Mouse (Mus musculus) midbrain, embryonic 14.5 days (tissue): Measurements from ENCODE around the gene Rnf144b. TPM values are rescaled to one million over a fixed set of nuclear protein-coding genes. Genes with fewer than 3 reads are reported as not detected.
A peak's percentile ranks its signal among the peaks of the same experiment; 100 is the strongest.

Experiments used
- ATAC-seq: fragments of 200-750 bp; cut with Nextera tagmentation; 2 replicates; pipeline ENCODE4 v1.8.0; 2017; ENCODE audit warnings: moderate number of reproducible peaks, moderate library complexity; ENCODE audit not compliant: low FRiP score, low TSS enrichment
- DNase-seq: peaks from one replicate; pipeline ENCODE4 v3.0.0-alpha.2; 2015
- H3K27ac ChIP-seq: fragments of 300-500 bp; sonication (generic); replicated peaks from 2 replicates; pipeline ENCODE4 v1.5.1; 2014; ENCODE audit warnings: mild to moderate bottlenecking, low read depth, low read length, moderate library complexity
- H3K27me3 ChIP-seq: fragments of 300-500 bp; sonication (generic); 2 replicates; pipeline ENCODE4 v1.6.1; 2014; ENCODE audit warnings: low read length, control low read depth, mixed read lengths; ENCODE audit not compliant: control insufficient read depth, insufficient read depth
- H3K36me3 ChIP-seq: fragments of 300-500 bp; sonication (generic); 2 replicates; pipeline ENCODE4 v1.6.1; 2014; ENCODE audit warnings: low read length, control low read depth; ENCODE audit not compliant: control insufficient read depth, insufficient read depth
- H3K4me1 ChIP-seq: fragments of 300-500 bp; sonication (generic); 2 replicates; pipeline ENCODE4 v1.6.1; 2014; ENCODE audit warnings: mild to moderate bottlenecking, antibody characterized with exemption, low read length, control low read depth; ENCODE audit not compliant: control insufficient read depth, insufficient read depth
- H3K4me2 ChIP-seq: fragments of 300-500 bp; sonication (generic); 2 replicates; pipeline ENCODE4 v1.6.1; 2014; ENCODE audit warnings: mild to moderate bottlenecking, low read length, moderate library complexity
- H3K4me3 ChIP-seq: fragments of 300-500 bp; sonication (generic); replicated peaks from 2 replicates; pipeline ENCODE4 v1.5.1; 2014; ENCODE audit warnings: low read depth, low read length
- H3K9ac ChIP-seq: fragments of 300-500 bp; sonication (generic); replicated peaks from 2 replicates; pipeline ENCODE4 v1.6.1; 2014; ENCODE audit warnings: mild to moderate bottlenecking, low read length, moderate library complexity
- H3K9me3 ChIP-seq: fragments of 300-500 bp; sonication (generic); 2 replicates; pipeline ENCODE4 v1.6.1; 2016; ENCODE audit warnings: low read length, control low read depth, mixed read lengths; ENCODE audit not compliant: control insufficient read depth
- WGBS: fragments of 180-500 bp; shearing (Covaris S2); extraction: QIAGEN DNeasy Blood & Tissue Kit; methylation state at CpG from one replicate; pipeline ENCODE4 v1.1.7; 2014; 5-methylcytosine and 5-hydroxymethylcytosine counted together
- polyA plus RNA-seq: library from polyadenylated mRNA; unstranded; fragments of >200 nt; fragmentation: Nextera tagmentation; extraction: Ambion mirVana; gene quantifications from 2 replicates; pipeline ENCODE4 v1.2.1, GENCODE M21; 2014

Gene Rnf144b
- polyA plus RNA-seq, 1 experiment from 2014 or later: 1.1 TPM

- Histone ChIP-seq H3K4me1 (no peaks in the 10 kb centered on the region), H3K4me3 (no peak overlapping the region), H3K4me2 (no peak overlapping the region), H3K27ac (no peak overlapping the region), H3K36me3 (no peaks in the 10 kb centered on the region), H3K27me3 (no peaks in the 10 kb centered on the region), H3K9ac (no peak overlapping the region), H3K9me3 (no peaks in the 10 kb centered on the region)
- no peak for ATAC-seq
- WGBS: 91% methylated on average over 8 of the region's 8 CpGs
- no peak for DNase-seq
Measured at GRCm38 (mm10) chr13:47237376-47237775, 114.9 kb downstream of the Rnf144b start.

DNA sequence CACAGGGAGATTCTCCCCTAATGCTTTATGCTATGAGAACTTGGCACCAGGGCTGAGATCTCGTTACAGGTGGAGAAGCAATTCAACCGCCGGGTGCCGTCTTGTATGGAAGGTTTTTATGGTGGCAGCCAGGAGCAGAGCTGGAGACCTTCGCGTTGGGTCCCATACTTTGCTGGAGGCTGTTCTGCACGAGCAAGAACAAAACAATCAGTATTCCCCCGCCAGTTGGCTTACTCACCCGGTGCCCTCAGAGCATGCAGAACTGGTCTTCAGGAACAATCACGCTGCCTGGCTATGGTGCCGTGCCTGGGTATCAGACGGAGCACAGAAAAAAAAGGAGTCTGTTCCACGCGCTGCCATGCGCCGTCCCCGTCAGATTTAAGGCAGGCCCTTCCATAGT is 115.7 kb downstream of the Rnf144b start:
- DNase-seq: no peak
- Histone ChIP-seq H3K4me2 (no peak overlapping the region), H3K36me3 (no peaks in the 10 kb centered on the region), H3K4me3 (no peak overlapping the region), H3K9ac (no peak overlapping the region), H3K4me1 (no peaks in the 10 kb centered on the region), H3K27ac (no peak overlapping the region), H3K9me3 (no peaks in the 10 kb centered on the region), H3K27me3 (no peaks in the 10 kb centered on the region)
- whole genome bisulfite sequencing: 85% methylated on average over 17 of the region's 17 CpGs
- no peak for ATAC-seq

- Histone ChIP-seq H3K4me1 (peaks cover 31% of the 10 kb centered on the region), H3K9ac (no peak overlapping the region), H3K9me3 (no peaks in the 10 kb centered on the region), H3K4me2 (no peak overlapping the region), H3K27me3 (no peaks in the 10 kb centered on the region), H3K36me3 (no peaks in the 10 kb centered on the region), H3K27ac (no peak overlapping the region), H3K4me3 (no peak overlapping the region)
- 92% methylated on average over 6 of the region's 6 CpGs for WGBS
- ATAC-seq: no peak
- no peak for DNase-seq
Measured at GRCm38 (mm10) chr13:47243569-47243968, 121.1 kb downstream of the Rnf144b start.

DNA sequence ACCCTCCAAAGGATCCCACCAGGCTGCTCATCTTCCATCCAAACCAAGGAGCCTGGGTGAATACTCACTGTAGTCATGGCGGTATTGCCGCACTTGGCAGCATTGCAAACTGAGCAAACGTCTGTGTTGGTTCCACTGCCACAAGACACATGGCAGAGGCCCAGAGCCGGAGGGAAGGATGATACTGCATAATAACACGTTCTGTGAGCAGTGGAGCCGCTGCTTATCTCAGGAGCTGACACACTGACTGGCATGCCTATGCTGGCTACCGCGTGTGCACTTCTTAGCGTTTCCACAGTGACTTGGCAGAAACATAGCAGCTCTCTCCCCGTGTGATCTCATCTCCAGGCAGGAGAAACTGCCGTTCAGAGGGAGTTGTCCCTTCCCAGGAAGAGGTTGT is 122.3 kb downstream of the Rnf144b start:
- Histone ChIP-seq H3K9ac (no peak overlapping the region), H3K27me3 (no peaks in the 10 kb centered on the region), H3K4me1 (peaks cover 40% of the 10 kb centered on the region), H3K27ac (peak overlapping the region; percentile 4; the same call in 1 of the 2 replicates), H3K4me3 (no peak overlapping the region), H3K36me3 (no peaks in the 10 kb centered on the region), H3K4me2 (no peak overlapping the region), H3K9me3 (no peaks in the 10 kb centered on the region)
- ATAC-seq (peak; percentile 43; the same call in 1 of the 2 replicates), DNase-seq (peak; percentile 76)
- 53% methylated on average over 11 of the region's 11 CpGs for WGBS

- no peaks in the 10 kb centered on the region for H3K36me3 ChIP-seq
- H3K4me3 ChIP-seq: no peak overlapping the region
- H3K9ac ChIP-seq: no peak overlapping the region
- peak overlapping the region; percentile 60; the same call in 1 of the 2 replicates for H3K27ac ChIP-seq
- H3K4me2 ChIP-seq: no peak overlapping the region
- peak; percentile 80 for DNase-seq
- no peaks in the 10 kb centered on the region for H3K27me3 ChIP-seq
- WGBS: 17% methylated on average over 10 of the region's 10 CpGs
- H3K4me1 ChIP-seq: peaks cover 40% of the 10 kb centered on the region
- ATAC-seq: no peak; the same call in 1 of the 2 replicates
- no peaks in the 10 kb centered on the region for H3K9me3 ChIP-seq
Measured at GRCm38 (mm10) chr13:47246459-47246858, 124.0 kb downstream of the Rnf144b start.

DNA sequence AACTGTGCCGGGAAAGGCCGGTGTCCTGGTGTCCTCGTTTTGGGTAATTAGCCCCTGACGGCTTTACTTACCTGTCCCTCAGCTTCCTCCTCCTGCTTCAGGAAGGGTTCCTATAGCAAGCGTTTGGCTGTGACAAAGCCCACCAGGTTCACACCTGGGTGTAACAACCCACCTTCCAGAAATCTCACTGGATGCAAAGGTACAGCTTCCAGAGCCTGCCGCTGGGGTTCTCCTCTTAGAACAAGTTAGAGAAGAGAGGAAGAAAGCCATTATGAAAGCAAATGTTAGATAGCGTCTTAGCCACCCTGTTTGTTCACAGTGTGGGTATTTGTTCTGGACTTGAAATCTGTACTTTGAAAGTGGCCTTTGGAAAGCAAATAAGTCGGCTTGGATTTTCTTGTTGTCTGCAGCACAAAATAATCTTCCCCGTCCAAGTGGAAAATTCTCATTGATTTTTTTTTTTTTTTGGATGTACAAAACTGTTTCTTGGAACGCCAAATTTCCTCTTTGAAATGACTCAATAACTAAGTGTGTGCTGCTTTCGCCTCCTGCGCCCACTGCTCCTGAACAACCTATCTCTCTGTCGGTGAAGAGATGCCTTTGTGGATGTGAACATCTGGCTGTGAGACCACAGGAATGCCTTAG is 124.8 kb downstream of the Rnf144b start:
- DNase-seq: no peak
- H3K4me3 ChIP-seq: no peak overlapping the region
- H3K27ac ChIP-seq: peak overlapping the region; percentile 60
- peaks cover 40% of the 10 kb centered on the region for H3K4me1 ChIP-seq
- H3K27me3 ChIP-seq: no peaks in the 10 kb centered on the region
- H3K9me3 ChIP-seq: no peaks in the 10 kb centered on the region
- H3K4me2 ChIP-seq: no peak overlapping the region
- H3K36me3 ChIP-seq: no peaks in the 10 kb centered on the region
- no peak overlapping the region for H3K9ac ChIP-seq
- no peak for ATAC-seq
- WGBS: 45% methylated on average over 13 of the region's 13 CpGs

DNA sequence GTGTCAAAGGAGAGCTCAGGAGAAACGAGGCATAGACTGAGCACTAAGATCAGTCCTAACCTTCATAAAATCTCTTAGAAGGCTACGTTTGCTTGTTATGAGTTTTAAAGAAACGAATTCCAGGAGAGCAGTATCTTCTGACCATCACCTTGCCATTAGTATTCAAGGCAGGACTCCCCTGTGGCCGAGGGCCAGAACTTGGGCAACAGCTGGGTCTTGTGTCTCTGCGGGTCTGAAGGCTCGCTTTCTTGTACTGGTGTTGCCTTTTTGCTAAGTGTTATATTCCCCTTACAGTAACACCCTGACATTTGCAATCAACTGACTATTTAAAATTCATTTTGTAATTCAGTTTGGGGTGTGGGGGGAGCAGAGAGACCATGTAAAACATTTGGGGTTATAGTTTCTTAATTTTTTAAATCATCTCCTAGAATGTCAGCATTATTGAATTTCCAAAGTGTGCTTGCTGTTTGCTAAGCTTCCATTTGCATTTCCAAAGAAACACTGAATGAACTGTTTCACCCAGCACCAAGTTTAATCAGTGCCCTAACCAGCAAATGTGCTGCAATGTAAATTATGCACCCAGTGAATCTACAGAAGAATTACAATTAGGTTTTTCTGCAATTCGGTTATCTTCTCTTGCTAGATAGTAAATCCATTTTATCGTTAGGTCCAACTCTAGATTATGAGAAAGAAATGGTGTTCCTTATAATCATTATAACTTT is 126.0 kb downstream of the Rnf144b start:
- H3K4me1 ChIP-seq: peaks cover 40% of the 10 kb centered on the region
- ATAC-seq (no peak), DNase-seq (peak; percentile 69)
- no peaks in the 10 kb centered on the region for H3K36me3 ChIP-seq
- no peak overlapping the region for H3K4me2 ChIP-seq
- no peaks in the 10 kb centered on the region for H3K27me3 ChIP-seq
- H3K27ac ChIP-seq: 0 out of 2 replicates have a peak overlapping the region, but pooled peaks have one; percentile 10
- H3K4me3 ChIP-seq: no peak overlapping the region
- WGBS: 39% methylated on average over 8 of the region's 8 CpGs
- H3K9ac ChIP-seq: no peak overlapping the region
- no peaks in the 10 kb centered on the region for H3K9me3 ChIP-seq

- DNase-seq (no peak), ATAC-seq (no peak)
- no peak overlapping the region for H3K9ac ChIP-seq
- H3K4me2 ChIP-seq: no peak overlapping the region
- no peak overlapping the region for H3K4me3 ChIP-seq
- no peaks in the 10 kb centered on the region for H3K36me3 ChIP-seq
- no peaks in the 10 kb centered on the region for H3K27me3 ChIP-seq
- WGBS: 79% methylated on average over 1 of the region's 1 CpGs
- peaks cover 30% of the 10 kb centered on the region for H3K4me1 ChIP-seq
- no peak overlapping the region for H3K27ac ChIP-seq
- H3K9me3 ChIP-seq: no peaks in the 10 kb centered on the region
Measured at GRCm38 (mm10) chr13:47250615-47251014, 128.2 kb downstream of the Rnf144b start.
